Mouse (Mus musculus) cerebellum, postnatal 10 days (tissue): ENCODE measurements at regions not wholly inside any gene's neighbourhood (a gene's known extent, or its start where the extent isn't known, plus 50 kb on each side); places are given as distances from the start of the nearest gene placed in this dataset.

Experiments
- DNase-seq, 2 experiments: peaks; one replicate each; pipeline ENCODE4 v3.0.0; 2021; ENCODE audit warnings: mixed read lengths in 2 of 2

- no peak for DNase-seq
Observed at GRCm38 (mm10) chr5:106557733-106558132, 51.2 kb upstream of the Gm17304 start.

GRCm38 (mm10) chr5:106539286-106539685 lies 69.6 kb upstream of the Gm17304 start:
- DNase-seq = no peak

DNA sequence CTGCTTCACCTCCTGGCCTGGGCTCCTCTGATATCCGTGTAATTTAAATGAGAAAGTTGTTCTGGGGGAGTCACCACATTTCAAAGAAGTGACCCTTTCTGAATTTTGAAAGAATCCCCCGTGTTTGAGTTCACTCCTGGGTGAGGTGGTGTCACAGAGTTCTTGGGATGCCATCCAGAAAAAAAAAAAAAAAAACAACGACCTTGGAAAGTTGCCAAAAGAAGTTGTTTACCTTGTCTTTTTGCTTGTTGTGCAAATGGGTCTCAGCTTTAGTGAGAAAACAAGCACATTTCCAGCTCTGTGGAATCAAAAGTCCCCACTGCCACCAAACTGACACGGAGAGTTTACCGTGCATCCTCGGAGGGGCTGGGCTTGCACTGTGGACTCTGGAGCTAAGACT lies 71.7 kb upstream of the Gm17304 start:
- DNase-seq = no peak

- DNase-seq = peak; percentile 59 to 60
Observed at GRCm38 (mm10) chr5:106536068-106536467, 72.8 kb upstream of the Gm17304 start.

DNA sequence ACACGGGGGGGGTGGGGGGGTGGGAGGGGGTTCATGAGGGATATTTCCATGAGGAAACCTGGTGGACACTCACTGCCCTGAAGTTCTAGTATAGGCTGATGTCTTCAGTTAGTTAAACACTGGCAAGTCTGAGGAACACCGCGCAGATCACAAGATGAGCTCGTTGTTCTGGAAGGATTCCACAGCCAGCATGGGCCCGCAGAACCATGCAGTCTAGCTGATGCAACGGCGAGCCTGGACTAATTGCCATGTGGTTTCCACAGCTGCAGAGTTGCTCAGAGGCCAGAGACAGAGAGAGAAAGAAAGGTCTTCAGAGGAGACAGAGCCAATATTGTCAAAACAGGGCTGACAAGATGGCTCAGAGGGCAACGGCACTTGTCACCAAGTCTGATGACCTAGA lies 70.8 kb upstream of the Barhl2 start:
- DNase-seq = peak; percentile 59 to 69

DNA sequence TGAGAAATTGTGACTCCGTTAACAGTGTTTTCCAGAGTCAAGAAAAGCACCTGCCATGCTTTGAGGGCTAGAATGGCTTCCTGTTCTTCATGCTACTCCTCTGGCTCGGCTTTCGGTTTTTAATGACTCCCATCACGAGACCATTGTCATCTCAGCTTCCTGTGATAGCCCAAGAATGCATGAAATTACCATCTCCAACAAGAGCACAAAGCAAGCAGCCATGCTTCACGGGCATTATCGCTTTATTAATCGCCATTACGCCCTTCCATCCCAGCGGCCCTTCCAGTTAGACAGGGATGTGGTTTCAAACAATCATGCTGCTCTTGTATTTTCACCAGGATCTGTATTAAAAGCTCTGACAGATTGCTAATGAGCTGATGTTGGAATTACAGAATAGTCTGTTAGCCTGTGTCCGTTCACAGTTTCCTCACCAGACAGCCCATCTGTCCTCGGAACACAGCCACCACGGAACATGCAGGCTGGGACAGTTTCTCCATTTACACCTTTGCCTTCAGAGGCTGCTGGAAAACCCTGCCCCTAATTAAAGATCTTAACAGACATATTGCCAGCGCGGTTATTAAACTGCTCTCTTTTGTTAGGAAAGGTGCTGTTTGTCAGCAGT lies 69.5 kb upstream of the Barhl2 start:
- DNase-seq = peak; percentile 42 to 53

DNA sequence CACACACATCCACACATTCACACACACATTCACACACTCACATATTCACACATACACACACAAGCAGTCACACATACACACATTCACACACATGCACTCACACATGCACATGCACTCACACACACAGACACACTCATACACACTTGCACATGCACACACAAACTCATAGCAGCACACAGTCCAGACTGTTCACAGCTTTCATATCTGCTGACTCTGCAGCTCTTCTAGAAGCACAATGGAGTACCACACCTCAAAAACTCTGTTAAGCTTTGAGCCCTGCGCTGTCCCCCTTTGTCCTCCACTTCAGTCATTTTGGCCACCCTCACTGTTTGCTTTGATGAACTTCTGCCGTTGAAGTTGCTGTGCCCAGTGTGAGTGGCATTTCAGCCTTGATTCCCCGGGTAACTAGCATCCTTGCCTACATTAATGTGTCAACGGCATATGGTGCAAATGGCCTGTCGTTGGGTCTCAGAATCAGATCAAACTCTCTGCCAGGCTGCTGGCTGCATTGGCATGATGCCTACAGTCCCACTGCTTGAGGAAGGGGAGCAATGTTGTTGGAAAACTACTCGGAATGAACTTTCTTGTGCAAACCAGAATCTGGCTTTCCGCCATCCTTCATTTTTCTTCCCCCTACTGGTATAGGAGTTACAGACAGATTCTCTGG lies 54.6 kb upstream of the Barhl2 start:
- DNase-seq = peak; percentile 70 to 81

DNA sequence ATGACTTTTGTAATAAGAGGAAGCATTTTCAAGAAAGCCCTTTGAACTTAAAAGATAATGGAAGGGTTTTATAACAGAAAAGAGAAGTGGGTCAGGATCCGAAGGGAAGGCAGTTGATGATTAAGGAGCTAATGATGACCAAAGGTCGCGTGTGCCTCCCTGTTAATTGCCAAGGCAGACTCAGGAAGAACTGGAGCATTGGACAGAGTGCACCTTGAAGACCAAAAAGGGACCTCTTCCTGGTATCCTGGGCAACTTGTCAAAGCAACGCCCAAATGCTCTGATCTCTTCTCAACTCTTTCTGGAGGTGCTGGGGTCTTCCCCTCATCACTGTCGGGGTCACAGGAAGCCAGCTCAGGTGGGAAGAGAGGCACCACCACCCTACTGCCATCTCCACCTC lies 49.9 kb upstream of the Barhl2 start:
- no peak for DNase-seq
